Mouse (Mus musculus) kidney, postnatal 0 days (tissue): ENCODE measurements around the gene Cyp8b1. TPM values are rescaled to one million over a fixed set of nuclear protein-coding genes. Genes with fewer than 3 reads are reported as not detected.

Source experiments
- ATAC-seq: fragments of 200-750 bp; cut with Nextera tagmentation; replicated peaks from 2 replicates; pipeline ENCODE4 v1.8.0; 2017; ENCODE audit warnings: low read depth, moderate number of reproducible peaks, moderate TSS enrichment, moderate library complexity; ENCODE audit not compliant: low FRiP score
- DNase-seq: peaks from one replicate; pipeline ENCODE4 v3.0.0-alpha.2; 2016; ENCODE audit warnings: low spot score
- H3K27ac ChIP-seq: fragments of 300-500 bp; sonication (generic); 2 replicates; pipeline ENCODE4 v1.5.1; 2014; ENCODE audit warnings: mild to moderate bottlenecking
- H3K27me3 ChIP-seq: fragments of 300-500 bp; sonication (generic); 2 replicates; pipeline ENCODE4 v1.6.1; 2014; ENCODE audit warnings: low read length, mixed read lengths; ENCODE audit not compliant: insufficient read depth
- H3K36me3 ChIP-seq: fragments of 300-500 bp; sonication (generic); 2 replicates; pipeline ENCODE4 v1.6.1; 2014; ENCODE audit warnings: low read length, mixed read lengths; ENCODE audit not compliant: insufficient read depth
- H3K4me1 ChIP-seq: fragments of 300-500 bp; sonication (generic); replicated peaks from 2 replicates; pipeline ENCODE4 v1.6.1; 2014; ENCODE audit warnings: antibody characterized with exemption, low read length, mixed read lengths; ENCODE audit not compliant: insufficient read depth
- H3K4me2 ChIP-seq: fragments of 300-500 bp; sonication (generic); 2 replicates; pipeline ENCODE4 v1.6.1; 2014; ENCODE audit warnings: mild to moderate bottlenecking, low read length, moderate library complexity, mixed read lengths
- H3K4me3 ChIP-seq: fragments of 300-500 bp; sonication (generic); replicated peaks from 2 replicates; pipeline ENCODE4 v1.5.1; 2014; ENCODE audit warnings: low read depth, low read length
- H3K9ac ChIP-seq: fragments of 300-500 bp; sonication (generic); 2 replicates; pipeline ENCODE4 v1.6.1; 2014; ENCODE audit warnings: low read depth, low read length
- H3K9me3 ChIP-seq: fragments of 300-500 bp; sonication (generic); replicated peaks from 2 replicates; pipeline ENCODE4 v1.6.1; 2016; ENCODE audit warnings: low read length, inconsistent platforms, mixed read lengths
- CTCF ChIP-seq: IDR thresholded peaks from 2 replicates; pipeline ENCODE4 v1.5.1; 2016; ENCODE audit warnings: antibody characterized with exemption, low read depth, mild to moderate bottlenecking, moderate library complexity
- WGBS: fragments of 180-500 bp; shearing (Covaris S2); extraction: QIAGEN DNeasy Blood & Tissue Kit; methylation state at CpG from one replicate; pipeline ENCODE4 v1.1.7; 2014; 5-methylcytosine and 5-hydroxymethylcytosine counted together
- polyA plus RNA-seq: library from polyadenylated mRNA; unstranded; fragments of >200 nt; fragmentation: Nextera tagmentation; extraction: Ambion mirVana; gene quantifications from 2 replicates; pipeline ENCODE4 v1.2.1, GENCODE M21; 2015

Cyp8b1 gene
- polyA plus RNA-seq, 1 experiment from 2014 or later, result not detected

GRCm38 (mm10) chr9:121923906-121924305 is 7.8 kb upstream of the Cyp8b1 start:
- no peak for TF ChIP-seq CTCF
- DNase-seq (no peak), ATAC-seq (no peak)
- Histone ChIP-seq H3K9ac (no peak overlapping the region), H3K9me3 (no peaks in the 10 kb centered on the region), H3K27ac (no peak overlapping the region), H3K4me1 (no peaks in the 10 kb centered on the region), H3K4me3 (no peak overlapping the region), H3K36me3 (no peaks in the 10 kb centered on the region), H3K4me2 (no peak overlapping the region), H3K27me3 (no peaks in the 10 kb centered on the region)
- 79% methylated on average over 5 of the region's 5 CpGs for WGBS

DNA sequence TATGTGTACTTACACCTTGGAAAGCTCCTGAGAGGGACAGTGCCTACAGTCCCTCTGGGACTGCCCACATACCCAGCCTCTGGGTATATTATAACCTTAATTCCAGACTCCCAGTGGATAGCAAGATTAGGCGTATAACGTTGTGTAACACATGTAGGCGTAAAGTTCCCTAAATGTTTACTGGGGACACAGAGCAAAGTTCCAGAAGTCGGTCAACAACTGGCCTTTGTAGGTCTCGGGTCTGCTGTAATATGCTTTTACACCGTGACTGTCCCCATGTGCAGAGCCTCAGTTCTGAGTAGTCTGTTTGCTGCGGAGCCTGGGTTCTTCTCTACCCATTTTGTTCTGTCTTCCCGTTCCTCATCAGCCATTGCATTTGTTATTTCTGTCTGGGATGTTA is 7.3 kb upstream of the Cyp8b1 start:
- Histone ChIP-seq H3K36me3 (no peaks in the 10 kb centered on the region), H3K27me3 (no peaks in the 10 kb centered on the region), H3K4me1 (no peaks in the 10 kb centered on the region), H3K27ac (no peak overlapping the region), H3K9me3 (no peaks in the 10 kb centered on the region), H3K4me2 (no peak overlapping the region), H3K4me3 (no peak overlapping the region), H3K9ac (no peak overlapping the region)
- ATAC-seq, result no peak
- 78% methylated on average over 8 of the region's 8 CpGs for WGBS
- no peak for TF ChIP-seq CTCF
- DNase-seq, result no peak

- Histone ChIP-seq H3K27me3 (no peaks in the 10 kb centered on the region), H3K9ac (no peak overlapping the region), H3K4me2 (no peak overlapping the region), H3K27ac (no peak overlapping the region), H3K4me1 (no peaks in the 10 kb centered on the region), H3K4me3 (no peak overlapping the region), H3K36me3 (no peaks in the 10 kb centered on the region), H3K9me3 (no peaks in the 10 kb centered on the region)
- DNase-seq (no peak), ATAC-seq (no peak)
- WGBS, result 73% methylated on average over 10 of the region's 10 CpGs
- TF ChIP-seq CTCF, result no peak
These were observed 3.0 kb upstream of the Cyp8b1 start for GRCm38 (mm10) chr9:121919027-121919501.

DNA sequence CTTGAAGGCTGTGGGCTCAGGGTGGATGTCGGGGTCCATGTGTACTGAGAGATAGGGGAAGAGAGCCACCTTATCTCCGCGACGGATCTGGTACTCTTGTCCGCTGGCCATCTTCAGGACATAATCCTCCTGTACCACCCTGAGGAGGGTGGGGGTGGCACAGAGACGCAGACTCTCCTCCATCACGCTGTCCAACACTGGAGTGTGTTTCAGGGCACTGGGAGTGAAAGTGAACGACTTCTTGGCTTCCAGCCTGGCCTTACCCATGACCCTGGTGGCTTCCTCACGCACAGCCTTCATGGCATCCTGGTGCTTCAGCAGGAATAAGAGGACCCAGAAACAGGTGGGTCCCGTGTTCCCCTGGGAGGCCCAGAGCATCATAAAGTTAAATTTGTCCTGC is 1.0 kb downstream of the Cyp8b1 start:
- no peak for TF ChIP-seq CTCF
- no peak for ATAC-seq
- H3K27ac ChIP-seq, result no peak overlapping the region

GRCm38 (mm10) chr9:121914226-121914757 is 1.8 kb downstream of the Cyp8b1 start:
- no peaks in the 10 kb centered on the region for H3K36me3 ChIP-seq
- WGBS, result 60% methylated on average over 8 of the region's 8 CpGs
- no peak for DNase-seq
- ATAC-seq, result no peak
- no peak overlapping the region for H3K9ac ChIP-seq
- no peaks in the 10 kb centered on the region for H3K27me3 ChIP-seq
- H3K9me3 ChIP-seq, result no peaks in the 10 kb centered on the region
- no peak overlapping the region for H3K4me2 ChIP-seq
- TF ChIP-seq CTCF, result no peak
- no peak overlapping the region for H3K4me3 ChIP-seq
- no peak overlapping the region for H3K27ac ChIP-seq
- H3K4me1 ChIP-seq, result no peaks in the 10 kb centered on the region

More for the DNA sequence above, 1.0 kb downstream of the Cyp8b1 start:
- no peaks in the 10 kb centered on the region for H3K9me3 ChIP-seq
- no peak overlapping the region for H3K4me3 ChIP-seq
- no peak overlapping the region for H3K9ac ChIP-seq
- no peaks in the 10 kb centered on the region for H3K4me1 ChIP-seq
- no peaks in the 10 kb centered on the region for H3K27me3 ChIP-seq
- no peak overlapping the region for H3K4me2 ChIP-seq
- WGBS, result 83% methylated on average over 10 of the region's 10 CpGs
- DNase-seq, result no peak
- no peaks in the 10 kb centered on the region for H3K36me3 ChIP-seq

DNA sequence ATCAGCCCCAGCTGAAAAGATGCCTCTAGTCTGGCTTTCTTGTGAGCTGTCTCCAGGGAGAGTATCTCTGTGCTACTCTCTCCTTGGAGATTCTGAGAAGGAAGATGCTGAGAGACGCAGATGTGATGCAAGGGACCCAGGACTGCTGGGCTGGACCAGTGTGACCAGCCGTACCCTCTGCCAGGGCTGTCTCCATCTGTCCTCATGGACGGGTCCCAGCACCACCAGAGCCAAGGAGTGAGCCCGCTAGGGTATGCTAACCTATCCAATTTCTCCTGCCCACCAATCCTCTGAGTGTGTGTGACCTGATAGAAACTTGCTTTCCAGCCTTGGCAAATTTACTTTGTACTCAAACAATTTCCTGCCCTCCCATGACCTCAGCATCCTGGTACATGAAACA is 3.3 kb downstream of the Cyp8b1 start:
- DNase-seq, result no peak
- no peak overlapping the region for H3K27ac ChIP-seq
- H3K36me3 ChIP-seq, result no peaks in the 10 kb centered on the region
- no peaks in the 10 kb centered on the region for H3K27me3 ChIP-seq
- no peaks in the 10 kb centered on the region for H3K9me3 ChIP-seq
- H3K4me1 ChIP-seq, result no peaks in the 10 kb centered on the region
- H3K9ac ChIP-seq, result no peak overlapping the region
- no peak overlapping the region for H3K4me2 ChIP-seq
- H3K4me3 ChIP-seq, result no peak overlapping the region
- ATAC-seq, result no peak
- TF ChIP-seq CTCF, result no peak
- 85% methylated on average over 4 of the region's 4 CpGs for WGBS

- TF ChIP-seq CTCF, result no peak
- ATAC-seq, result no peak
- no peak overlapping the region for H3K27ac ChIP-seq
- no peaks in the 10 kb centered on the region for H3K27me3 ChIP-seq
- no peak overlapping the region for H3K9ac ChIP-seq
- no peak for DNase-seq
- 87% methylated on average over 7 of the region's 7 CpGs for WGBS
- no peak overlapping the region for H3K4me2 ChIP-seq
- H3K36me3 ChIP-seq, result no peaks in the 10 kb centered on the region
- H3K9me3 ChIP-seq, result no peaks in the 10 kb centered on the region
- H3K4me1 ChIP-seq, result no peaks in the 10 kb centered on the region
- no peak overlapping the region for H3K4me3 ChIP-seq
These were observed 4.9 kb downstream of the Cyp8b1 start for GRCm38 (mm10) chr9:121911196-121911595.
